Mouse (Mus musculus) central nervous system, embryonic 14 days (tissue): Measurements from ENCODE around the gene Vsir. TPM values are rescaled to one million over a fixed set of nuclear protein-coding genes. Genes with fewer than 3 reads are reported as not detected.

ENCODE experiments used
- polyA plus RNA-seq: library from polyadenylated mRNA; depleted of rRNA; stranded (reverse); fragments of >200 nt; gene quantifications from 2 replicates; pipeline ENCODE4 v1.2.3, GENCODE M21; 2012; rRNA removed

Vsir gene
- polyA plus RNA-seq: 4.0 and 5.6 TPM in 2 replicates

DNA sequence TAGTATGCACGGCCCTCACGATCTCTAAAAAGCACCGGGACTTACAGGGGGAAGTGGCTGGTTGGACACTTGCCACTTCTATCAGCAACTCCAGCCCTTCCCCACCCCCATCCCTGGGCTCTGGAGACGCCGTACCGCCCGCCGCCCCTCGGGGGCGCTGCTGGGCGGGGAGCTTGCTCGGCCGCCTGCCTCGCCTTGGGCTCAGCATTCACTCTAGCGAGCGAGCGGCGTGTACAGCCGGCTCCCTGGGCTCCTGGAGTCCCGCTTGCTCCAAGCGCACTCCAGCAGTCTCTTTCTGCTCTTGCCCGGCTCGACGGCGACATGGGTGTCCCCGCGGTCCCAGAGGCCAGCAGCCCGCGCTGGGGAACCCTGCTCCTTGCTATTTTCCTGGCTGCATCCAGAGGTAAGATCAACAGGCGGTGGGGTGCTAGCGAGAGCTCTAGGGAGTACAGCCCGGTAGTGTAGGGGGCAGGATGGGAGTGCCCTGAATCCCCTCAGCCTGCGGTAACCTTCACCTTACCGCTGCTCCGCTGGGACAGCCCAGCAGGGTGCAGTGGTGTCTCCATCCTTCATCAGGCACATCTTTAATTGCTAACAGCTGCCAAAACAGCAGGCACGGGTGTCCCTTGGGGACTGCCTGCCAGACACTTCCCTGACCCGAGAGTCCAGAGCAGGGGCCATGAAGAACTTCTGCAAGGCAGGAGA is at the start of gene Vsir:
Gene Vsir (plus strand): TSS at position 151 of the 705 bp plus-strand sequence.

DNA sequence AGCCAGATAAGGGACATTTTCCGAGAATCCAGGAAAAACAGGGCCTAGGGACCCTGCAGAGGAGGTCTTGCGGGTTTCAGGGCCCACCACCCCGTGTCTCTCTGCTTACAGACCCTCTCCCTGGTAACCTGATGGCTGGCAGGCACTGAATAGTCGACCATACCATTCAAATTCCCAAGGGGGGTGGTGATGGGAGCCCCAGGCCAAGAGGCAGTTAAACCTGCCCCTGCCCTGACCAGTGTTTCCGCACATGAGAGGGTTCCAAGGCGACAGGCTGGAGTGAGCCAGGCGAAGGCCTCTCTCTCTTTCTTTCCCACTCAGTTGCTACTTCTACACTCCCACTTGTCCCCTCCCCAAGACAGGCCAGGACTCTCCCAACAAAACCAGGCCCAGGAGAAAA is 52.8 kb downstream of the Vsir start, which contains the start of gene Gm17455:
Gene Gm17455 (plus strand): TSS at position 278 of the 400 bp plus-strand sequence.

Other genes with a start within 250 kb of the Vsir start
- 85.8 and 105 TPM in 2 replicates for gene Spock2, start 240.6 kb upstream of the Vsir start, polyA plus RNA-seq
- 3.5 and 4.3 TPM in 2 replicates for gene Chst3, start 127.6 kb upstream of the Vsir start, polyA plus RNA-seq
- gene Psap, start 69.2 kb upstream of the Vsir start, polyA plus RNA-seq: 617 and 671 TPM in 2 replicates
- 6.2 and 6.3 TPM in 2 replicates for gene Gm17455, start 52.9 kb downstream of the Vsir start, polyA plus RNA-seq